Mouse (Mus musculus): Measurements from ENCODE around the gene Xpot. TPM values are rescaled to one million over a fixed set of nuclear protein-coding genes. Genes with fewer than 3 reads are reported as not detected.

Gene Xpot
- polyA plus RNA-seq (2016; fragmentation: Nextera tagmentation; extraction: Ambion mirVana) = 44.8 and 48.8 TPM in 2 replicates

DNA sequence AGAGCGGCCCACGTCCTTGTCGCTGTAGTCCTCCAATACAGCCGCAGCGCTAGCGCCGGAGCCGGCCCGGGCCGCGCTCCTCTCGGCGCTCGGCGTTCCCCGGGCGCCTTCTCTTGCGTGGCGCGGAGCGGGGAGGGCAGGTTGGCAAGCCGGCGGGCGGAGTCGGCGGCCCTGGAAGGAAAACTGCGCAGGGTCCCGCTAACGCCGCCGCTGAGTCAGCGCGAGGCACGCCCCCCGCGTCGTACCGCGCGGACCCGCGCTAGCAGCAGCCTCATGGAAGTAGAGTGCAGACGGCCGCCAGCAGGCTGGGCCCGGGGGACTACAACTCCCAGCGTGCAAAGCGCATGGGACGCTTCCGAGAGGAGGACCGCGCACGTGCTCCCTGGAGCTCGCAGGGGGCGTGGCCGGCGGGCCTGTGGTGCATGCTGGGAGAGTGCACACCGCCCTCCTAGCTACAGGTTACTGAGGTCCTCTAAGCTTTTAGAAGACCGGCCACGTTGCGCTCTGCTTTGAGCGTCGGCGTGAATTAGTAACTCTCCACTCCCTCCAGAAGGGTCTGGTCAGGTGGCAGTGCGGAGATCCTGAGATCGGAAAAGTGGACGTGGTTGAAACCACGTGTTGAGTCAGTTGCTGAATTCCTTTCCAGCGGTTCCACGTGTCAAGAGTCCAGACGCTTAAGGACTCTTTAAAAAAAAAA is at the start of gene Xpot:
Gene Xpot (minus strand): TSS at position 147 of the 697 bp plus-strand sequence.
- Histone ChIP-seq H3K9me3 (no peaks in the 10 kb centered on the region), H3K27ac (peak within 1 kb of the TSS; percentile 97), H3K4me1 (peaks cover 13% of the 10 kb centered on the region; the same call in 1 of the 2 replicates), H3K4me3 (peak within 1 kb of the TSS; percentile 88), H3K36me3 (peaks cover 11% of the 10 kb centered on the region), H3K27me3 (ENCODE audit: insufficient read depth, poor library complexity, severe bottlenecking) (no peaks in the 10 kb centered on the region)
- DNase-seq (ENCODE audit: low spot score) = peak; percentile 100
- WGBS = under 1% methylated on average over 69 of the region's 70 CpGs

DNA sequence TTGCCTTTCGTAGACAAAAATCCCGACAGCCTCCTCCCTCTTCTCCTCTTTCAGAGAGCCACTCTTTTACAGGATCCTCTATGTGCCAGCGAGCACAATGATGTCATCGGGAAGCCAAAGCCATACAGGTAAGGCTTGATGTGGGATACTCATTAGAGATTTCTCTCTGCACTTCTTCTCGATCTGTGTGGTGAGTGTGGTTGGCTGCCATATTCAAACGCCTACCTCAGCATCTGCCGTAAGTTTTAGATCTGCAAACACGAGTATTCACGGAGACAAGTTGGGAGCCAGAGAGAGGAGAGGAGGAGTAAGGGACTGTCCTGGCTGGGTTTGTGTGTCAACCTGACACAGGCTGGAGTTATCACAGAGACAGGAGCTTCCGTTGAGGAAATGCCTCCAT is 43.0 kb upstream of the Xpot start:
- 79% methylated on average over 10 of the region's 10 CpGs for WGBS
- H3K27me3 ChIP-seq (ENCODE audit: insufficient read depth, poor library complexity, severe bottlenecking) = no peaks in the 10 kb centered on the region

DNA sequence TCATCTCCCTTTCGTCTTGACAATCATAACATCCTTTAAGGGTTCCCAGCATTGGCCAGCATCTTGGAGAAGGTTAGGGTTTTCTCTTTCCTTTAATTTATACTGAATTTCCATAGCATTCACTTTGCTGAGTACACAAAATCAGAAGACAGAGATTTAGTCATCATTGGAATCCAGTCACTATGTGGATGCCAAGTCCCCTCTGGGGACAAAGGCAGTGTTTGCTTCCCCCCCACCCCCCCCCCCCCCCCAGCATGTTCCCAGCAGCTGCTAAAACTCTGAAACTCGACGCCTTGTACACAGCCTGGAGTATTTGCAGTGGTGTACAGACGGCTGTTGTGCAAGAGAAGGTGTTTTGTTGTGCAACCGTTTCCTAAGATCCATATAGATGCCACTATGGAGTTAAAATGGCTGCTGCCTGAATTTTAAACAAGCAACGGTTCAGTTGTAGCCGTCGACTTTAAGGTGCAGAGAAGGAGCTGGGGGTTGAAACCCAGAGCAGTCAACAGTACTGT is 39.6 kb upstream of the Xpot start:
- no peaks in the 10 kb centered on the region for H3K27me3 ChIP-seq (ENCODE audit: insufficient read depth, poor library complexity, severe bottlenecking)
- no peak for DNase-seq (ENCODE audit: low spot score)
- H3K36me3 ChIP-seq = no peaks in the 10 kb centered on the region
- WGBS = 68% methylated on average over 8 of the region's 8 CpGs
- H3K4me3 ChIP-seq = no peak overlapping the region
- no peak overlapping the region for H3K27ac ChIP-seq
- H3K4me1 ChIP-seq = no peaks in the 10 kb centered on the region
- no peaks in the 10 kb centered on the region for H3K9me3 ChIP-seq

More for the DNA sequence above, 43.0 kb upstream of the Xpot start:
- H3K36me3 ChIP-seq = no peaks in the 10 kb centered on the region
- no peaks in the 10 kb centered on the region for H3K9me3 ChIP-seq
- no peaks in the 10 kb centered on the region for H3K4me1 ChIP-seq
- DNase-seq (ENCODE audit: low spot score) = no peak
- no peak overlapping the region for H3K4me3 ChIP-seq
- no peak overlapping the region for H3K27ac ChIP-seq

DNA sequence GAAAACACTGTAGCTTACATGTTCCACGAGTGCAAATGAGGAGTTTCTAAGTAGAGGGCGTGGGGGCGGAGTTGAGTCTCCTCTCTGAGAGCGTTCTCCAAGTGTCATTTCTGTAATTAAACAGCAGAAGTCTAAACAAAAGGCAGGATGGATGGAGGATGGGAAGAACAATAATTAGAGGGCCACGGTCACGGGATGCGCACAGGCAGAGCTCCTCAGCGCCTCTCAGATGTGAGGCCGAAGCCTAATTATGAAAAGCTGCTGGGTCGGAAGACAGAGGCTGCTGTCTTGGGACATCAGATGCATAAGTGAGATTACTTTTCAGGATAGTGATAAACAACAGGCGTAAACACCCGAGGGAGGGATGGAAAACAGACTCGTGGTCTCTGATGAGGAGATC is 37.5 kb upstream of the Xpot start:
- Histone ChIP-seq H3K27ac (no peak overlapping the region), H3K36me3 (no peaks in the 10 kb centered on the region), H3K4me3 (no peak overlapping the region), H3K9me3 (no peaks in the 10 kb centered on the region), H3K27me3 (ENCODE audit: insufficient read depth, poor library complexity, severe bottlenecking) (no peaks in the 10 kb centered on the region), H3K4me1 (no peaks in the 10 kb centered on the region)
- DNase-seq (ENCODE audit: low spot score) = no peak
- WGBS = 66% methylated on average over 13 of the region's 13 CpGs

- DNase-seq (ENCODE audit: low spot score) = no peak
- 87% methylated on average over 2 of the region's 2 CpGs for WGBS
- no peak overlapping the region for H3K27ac ChIP-seq
- H3K4me3 ChIP-seq = no peak overlapping the region
- H3K4me1 ChIP-seq = no peaks in the 10 kb centered on the region
- H3K9me3 ChIP-seq = no peaks in the 10 kb centered on the region
- H3K27me3 ChIP-seq (ENCODE audit: insufficient read depth, poor library complexity, severe bottlenecking) = no peaks in the 10 kb centered on the region
- H3K36me3 ChIP-seq = no peaks in the 10 kb centered on the region
Observed at GRCm38 (mm10) chr10:121662711-121663110, 36.6 kb upstream of the Xpot start.

- no peaks in the 10 kb centered on the region for H3K27me3 ChIP-seq (ENCODE audit: insufficient read depth, poor library complexity, severe bottlenecking)
- no peaks in the 10 kb centered on the region for H3K4me1 ChIP-seq
- no peaks in the 10 kb centered on the region for H3K9me3 ChIP-seq
- no peak overlapping the region for H3K27ac ChIP-seq
- H3K36me3 ChIP-seq = no peaks in the 10 kb centered on the region
- DNase-seq (ENCODE audit: low spot score) = no peak
- no peak overlapping the region for H3K4me3 ChIP-seq
- 81% methylated on average over 4 of the region's 4 CpGs for WGBS
Observed at GRCm38 (mm10) chr10:121655907-121656306, 29.8 kb upstream of the Xpot start.

GRCm38 (mm10) chr10:121653079-121653478 is 26.9 kb upstream of the Xpot start:
- Histone ChIP-seq H3K27me3 (ENCODE audit: insufficient read depth, poor library complexity, severe bottlenecking) (no peaks in the 10 kb centered on the region), H3K27ac (no peak overlapping the region), H3K9me3 (no peaks in the 10 kb centered on the region), H3K4me3 (no peak overlapping the region), H3K4me1 (no peaks in the 10 kb centered on the region), H3K36me3 (no peaks in the 10 kb centered on the region)
- WGBS = 82% methylated on average over 1 of the region's 1 CpGs
- DNase-seq (ENCODE audit: low spot score) = no peak

DNA sequence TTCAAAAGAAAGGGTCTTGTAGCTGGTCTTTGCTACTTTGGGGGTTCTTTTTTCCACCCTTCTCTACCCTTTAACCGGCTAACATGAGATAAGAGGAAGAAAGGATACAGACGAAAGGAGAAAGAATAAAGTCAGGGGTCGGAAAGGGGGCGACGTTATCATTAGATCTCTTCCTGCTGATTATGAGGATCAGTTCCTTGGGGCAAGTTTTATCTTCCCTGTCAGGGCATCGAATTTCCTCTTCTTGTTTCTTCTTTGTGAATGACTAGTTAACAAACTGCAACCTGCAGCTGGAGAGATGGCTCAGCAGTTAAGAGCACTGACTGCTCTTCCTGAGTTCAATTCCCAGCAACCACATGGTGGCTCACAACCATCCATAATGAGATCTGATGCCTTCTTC is 20.2 kb upstream of the Xpot start:
- Histone ChIP-seq H3K27me3 (ENCODE audit: insufficient read depth, poor library complexity, severe bottlenecking) (peaks cover 30% of the 10 kb centered on the region), H3K4me3 (no peak overlapping the region), H3K27ac (no peak overlapping the region), H3K4me1 (peaks cover 10% of the 10 kb centered on the region), H3K9me3 (no peaks in the 10 kb centered on the region), H3K36me3 (no peaks in the 10 kb centered on the region)
- WGBS = 46% methylated on average over 6 of the region's 6 CpGs
- DNase-seq (ENCODE audit: low spot score) = no peak

GRCm38 (mm10) chr10:121642054-121642947 is 16.2 kb upstream of the Xpot start:
- H3K36me3 ChIP-seq = no peaks in the 10 kb centered on the region
- peaks cover 30% of the 10 kb centered on the region for H3K27me3 ChIP-seq (ENCODE audit: insufficient read depth, poor library complexity, severe bottlenecking)
- peak overlapping the region; percentile 68 for H3K4me3 ChIP-seq
- WGBS = 5% methylated on average over 28 of the region's 28 CpGs
- peaks cover 13% of the 10 kb centered on the region for H3K4me1 ChIP-seq
- H3K27ac ChIP-seq = peak overlapping the region; percentile 56; the same call in 1 of the 2 replicates
- no peaks in the 10 kb centered on the region for H3K9me3 ChIP-seq
- DNase-seq (ENCODE audit: low spot score) = no peak

DNA sequence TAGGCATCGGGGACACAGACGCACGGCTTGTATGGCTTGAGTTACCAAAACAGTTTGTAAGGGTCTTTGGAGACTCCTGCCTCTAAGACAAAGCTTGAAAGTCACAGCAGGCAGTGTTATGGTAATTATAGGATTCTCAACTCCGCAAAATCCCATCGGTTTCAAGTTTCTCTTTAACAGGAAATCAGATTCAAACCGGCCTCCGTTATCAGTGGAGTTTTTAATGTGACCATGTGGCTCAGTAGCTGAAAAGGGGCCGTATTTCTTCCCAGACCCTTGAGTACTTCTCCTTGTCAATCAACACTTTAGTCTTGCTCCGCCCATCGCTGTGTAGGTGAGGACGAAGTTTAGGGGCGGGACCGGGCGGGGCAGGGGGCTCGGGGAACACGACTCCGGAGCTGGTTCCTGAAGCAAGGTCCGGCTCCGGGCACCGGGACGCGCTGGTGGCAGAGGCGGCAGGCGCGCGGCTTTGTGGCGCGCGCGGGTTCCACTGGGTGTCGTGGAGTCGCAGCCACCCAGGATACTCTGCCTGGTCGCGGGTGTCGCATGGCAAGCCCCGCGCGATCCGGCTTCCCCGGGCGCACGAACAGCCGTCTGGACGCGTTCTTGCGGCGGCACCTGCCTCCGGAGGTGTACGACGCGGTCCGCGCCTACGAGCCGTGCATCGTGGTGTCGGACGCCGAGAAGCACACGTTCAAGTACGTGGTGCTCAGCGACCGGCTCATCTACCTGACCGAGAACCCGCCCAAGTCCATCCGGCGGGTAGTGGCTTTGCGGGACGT is 15.3 kb upstream of the Xpot start, which contains the start of gene D930020B18Rik:
Gene D930020B18Rik (plus strand): TSS at position 317 of the 782 bp plus-strand sequence.
- Histone ChIP-seq H3K9me3 (no peaks in the 10 kb centered on the region), H3K27me3 (ENCODE audit: insufficient read depth, poor library complexity, severe bottlenecking) (peaks cover 30% of the 10 kb centered on the region), H3K4me3 (peak within 1 kb of the TSS; percentile 68), H3K36me3 (no peaks in the 10 kb centered on the region), H3K4me1 (peaks cover 13% of the 10 kb centered on the region), H3K27ac (peak within 1 kb of the TSS; percentile 56; the same call in 1 of the 2 replicates)
- no peak for DNase-seq (ENCODE audit: low spot score)
- under 1% methylated on average over 69 of the region's 69 CpGs for WGBS

DNA sequence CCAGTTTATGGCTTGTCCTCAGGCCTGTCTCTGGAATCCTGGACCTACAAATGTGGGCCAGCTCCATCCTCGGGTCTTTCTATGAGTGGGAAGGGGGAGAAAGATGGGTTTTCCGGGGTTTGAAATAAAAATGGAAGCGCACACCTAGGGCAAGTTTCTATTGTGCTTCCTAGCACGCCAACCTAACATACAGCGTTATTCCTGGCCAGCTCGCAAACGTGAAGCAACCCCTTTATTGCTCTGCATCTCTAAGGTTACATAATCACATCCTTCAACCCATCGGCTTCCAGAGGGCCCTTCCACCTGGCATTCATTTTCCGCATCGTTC is 14.8 kb upstream of the Xpot start:
- 17% methylated on average over 10 of the region's 10 CpGs for WGBS
- DNase-seq (ENCODE audit: low spot score) = no peak
- H3K4me3 ChIP-seq = peak overlapping the region; percentile 68
- H3K4me1 ChIP-seq = peaks cover 13% of the 10 kb centered on the region
- H3K27ac ChIP-seq = no peak overlapping the region
- H3K36me3 ChIP-seq = no peaks in the 10 kb centered on the region
- no peaks in the 10 kb centered on the region for H3K9me3 ChIP-seq
- peaks cover 30% of the 10 kb centered on the region for H3K27me3 ChIP-seq (ENCODE audit: insufficient read depth, poor library complexity, severe bottlenecking)

- WGBS = 54% methylated on average over 6 of the region's 6 CpGs
- peaks cover 30% of the 10 kb centered on the region for H3K27me3 ChIP-seq (ENCODE audit: insufficient read depth, poor library complexity, severe bottlenecking)
Observed at GRCm38 (mm10) chr10:121640150-121640930, 14.2 kb upstream of the Xpot start.

More at GRCm38 (mm10) chr10:121640150-121640930, 14.2 kb upstream of the Xpot start:
- Histone ChIP-seq H3K9me3 (no peaks in the 10 kb centered on the region), H3K4me1 (peaks cover 13% of the 10 kb centered on the region), H3K27ac (no peak overlapping the region), H3K4me3 (peak overlapping the region; percentile 68; the same call in 1 of the 2 replicates), H3K36me3 (no peaks in the 10 kb centered on the region)
- DNase-seq (ENCODE audit: low spot score) = no peak
